Mouse (Mus musculus) midbrain, embryonic 13.5 days (tissue): ENCODE data around the gene Ern2. TPM values are rescaled to one million over a fixed set of nuclear protein-coding genes. Genes with fewer than 3 reads are reported as not detected.

ENCODE experiments used
- polyA plus RNA-seq: library from polyadenylated mRNA; unstranded; fragments of >200 nt; fragmentation: Nextera tagmentation; extraction: Ambion mirVana; gene quantifications from 2 replicates; pipeline ENCODE4 v1.2.1, GENCODE M21; 2015

Ern2 gene
- polyA plus RNA-seq, 1 experiment from 2014 or later = 0.78 TPM

Other genes starting within 250 kb of the Ern2 start
- gene Cog7, start 204.5 kb downstream of the Ern2 start, polyA plus RNA-seq = 20.6 TPM in 2 replicates
- gene Gga2, start 165.0 kb downstream of the Ern2 start, polyA plus RNA-seq = 55.4 and 58.0 TPM in 2 replicates
- gene Ubfd1, start 119.0 kb downstream of the Ern2 start, polyA plus RNA-seq = 69.5 and 74.8 TPM in 2 replicates
- gene Ears2, start 118.9 kb downstream of the Ern2 start, polyA plus RNA-seq = 10.4 and 10.7 TPM in 2 replicates
- gene Ndufab1, start 84.3 kb downstream of the Ern2 start, polyA plus RNA-seq = 635 and 660 TPM in 2 replicates
- gene Palb2, start 53.2 kb downstream of the Ern2 start, polyA plus RNA-seq = 9.0 and 9.1 TPM in 2 replicates
- gene Dctn5, start 53.2 kb downstream of the Ern2 start, polyA plus RNA-seq = 156 and 163 TPM in 2 replicates
- gene Plk1, start 26.8 kb downstream of the Ern2 start, polyA plus RNA-seq = 54.5 and 55.2 TPM in 2 replicates
- 1.2 and 1.5 TPM in 2 replicates for gene Chp2, start 33.3 kb upstream of the Ern2 start, polyA plus RNA-seq
- 44.8 and 46.4 TPM in 2 replicates for gene Prkcb, start 102.5 kb upstream of the Ern2 start, polyA plus RNA-seq